Mouse (Mus musculus) thymus, adult 2 months (tissue): ENCODE measurements around the gene Cep19.
"Not testable (repeated sequence)": the region's sequence is repeated elsewhere in the genome, so short reads cannot be mapped to it uniquely, and the experiment has no call there.

Source experiments
- CTCF ChIP-seq: fragments of 200-500 bp; IDR thresholded peaks from 2 replicates; pipeline ENCODE4 v1.5.1; 2012; ENCODE audit warnings: mild to moderate bottlenecking, control low read depth, low read length, moderate library complexity, borderline replicate concordance; ENCODE audit not compliant: control insufficient read depth, poor library complexity, insufficient read depth; ENCODE audit errors: extremely low read depth
- POLR2A ChIP-seq: fragments of 200-500 bp; IDR thresholded peaks from 2 replicates; pipeline ENCODE4 v1.6.1; 2012; ENCODE audit warnings: mild to moderate bottlenecking, low read length, control low read depth, moderate library complexity; ENCODE audit not compliant: control insufficient read depth, poor library complexity, insufficient read depth; ENCODE audit errors: extremely low read depth

GRCm38 (mm10) chr16:32097757-32098156, 1.8 kb upstream of the Cep19 start:
- not testable (repeated sequence) for TF ChIP-seq POLR2A, CTCF
